Mouse (Mus musculus): Measurements from ENCODE around the gene Kank3.

GRCm38 (mm10) chr17:33799277-33799676, 11.0 kb upstream of the Kank3 start:
- TF ChIP-seq POLR2A (IDR thresholded peaks at IDR 0.05; ENCODE audit: insufficient read depth, low read depth, low read length): no peak
- TF ChIP-seq CTCF (IDR thresholded peaks at IDR 0.05): no peak
- no peak for TF ChIP-seq EP300 (IDR thresholded peaks at IDR 0.05; ENCODE audit: insufficient read depth, low read depth, low read length)

Data from heart, adult 2 months (tissue).